Mouse (Mus musculus) left cerebral cortex, adult 18-20 months (tissue): ENCODE data around the gene Plekhm1. TPM values are rescaled to one million over a fixed set of nuclear protein-coding genes. Genes with fewer than 3 reads are reported as not detected.

ENCODE experiments used
- DNase-seq, 2 experiments: peaks; one replicate each; pipeline ENCODE4 v3.0.0; 2021 to 2022; ENCODE audit warnings: low spot score in 2 of 2, mixed read lengths in 1 of 2
- total RNA-seq, 2 experiments: library from RNA; stranded (reverse); gene quantifications; 2 replicates each; pipeline ENCODE4 v1.2.3; 2021

The Plekhm1 gene
- total RNA-seq, 2 experiments from 2014 or later = 18.2 to 18.8 TPM

- no peak for DNase-seq
These were observed 50.4 kb downstream of the Plekhm1 start for GRCm38 (mm10) chr11:103362054-103362432.

- DNase-seq = no peak
These were observed 51.0 kb downstream of the Plekhm1 start for GRCm38 (mm10) chr11:103361396-103362053.

- no peak for DNase-seq
These were observed 51.8 kb downstream of the Plekhm1 start for GRCm38 (mm10) chr11:103360661-103361081.

- DNase-seq = peak; percentile 78 to 87
These were observed 52.4 kb downstream of the Plekhm1 start for GRCm38 (mm10) chr11:103359841-103360641.

- peak; percentile 70 to 73 for DNase-seq
These were observed 53.4 kb downstream of the Plekhm1 start for GRCm38 (mm10) chr11:103359122-103359521.

- DNase-seq = no peak
These were observed 54.2 kb downstream of the Plekhm1 start for GRCm38 (mm10) chr11:103358316-103358715.

GRCm38 (mm10) chr11:103357710-103358109 is 54.8 kb downstream of the Plekhm1 start:
- no peak for DNase-seq

GRCm38 (mm10) chr11:103356938-103357670 is 55.4 kb downstream of the Plekhm1 start:
- no peak for DNase-seq

- DNase-seq = no peak
These were observed 56.4 kb downstream of the Plekhm1 start for GRCm38 (mm10) chr11:103356032-103356571.

- no peak for DNase-seq
These were observed 57.2 kb downstream of the Plekhm1 start for GRCm38 (mm10) chr11:103355251-103355650.

GRCm38 (mm10) chr11:103354033-103354432 is 58.5 kb downstream of the Plekhm1 start:
- DNase-seq = no peak

GRCm38 (mm10) chr11:103352239-103352814 is 60.2 kb downstream of the Plekhm1 start:
- DNase-seq = no peak

GRCm38 (mm10) chr11:103350711-103351315 is 61.7 kb downstream of the Plekhm1 start:
- no peak for DNase-seq

GRCm38 (mm10) chr11:103349699-103350098 is 62.8 kb downstream of the Plekhm1 start:
- DNase-seq = no peak

- DNase-seq = no peak
These were observed 65.8 kb downstream of the Plekhm1 start for GRCm38 (mm10) chr11:103346657-103347056.

- no peak for DNase-seq
These were observed 66.3 kb downstream of the Plekhm1 start for GRCm38 (mm10) chr11:103346236-103346635.

GRCm38 (mm10) chr11:103345408-103346091 is 66.9 kb downstream of the Plekhm1 start:
- no peak for DNase-seq

GRCm38 (mm10) chr11:103344494-103345332 is 67.8 kb downstream of the Plekhm1 start:
- DNase-seq = no peak

- DNase-seq = no peak
These were observed 68.6 kb downstream of the Plekhm1 start for GRCm38 (mm10) chr11:103343881-103344280.
